Mouse (Mus musculus) bone marrow, adult 2 months (tissue): ENCODE data around the gene Hist1h2br.
"Not testable (repeated sequence)": the region's sequence is repeated elsewhere in the genome, so short reads cannot be mapped to it uniquely, and the experiment has no call there.

Source experiments
- CTCF ChIP-seq: fragments of 200-500 bp; IDR thresholded peaks from 2 replicates; pipeline ENCODE4 v1.5.1; 2011; ENCODE audit warnings: low read length, control low read depth; ENCODE audit not compliant: control insufficient read depth, insufficient read depth
- POLR2A ChIP-seq: fragments of 200-500 bp; IDR thresholded peaks from 2 replicates; pipeline ENCODE4 v1.6.1; 2011; ENCODE audit warnings: low read depth, mild to moderate bottlenecking, control low read depth, low read length, borderline replicate concordance; ENCODE audit not compliant: control insufficient read depth

DNA sequence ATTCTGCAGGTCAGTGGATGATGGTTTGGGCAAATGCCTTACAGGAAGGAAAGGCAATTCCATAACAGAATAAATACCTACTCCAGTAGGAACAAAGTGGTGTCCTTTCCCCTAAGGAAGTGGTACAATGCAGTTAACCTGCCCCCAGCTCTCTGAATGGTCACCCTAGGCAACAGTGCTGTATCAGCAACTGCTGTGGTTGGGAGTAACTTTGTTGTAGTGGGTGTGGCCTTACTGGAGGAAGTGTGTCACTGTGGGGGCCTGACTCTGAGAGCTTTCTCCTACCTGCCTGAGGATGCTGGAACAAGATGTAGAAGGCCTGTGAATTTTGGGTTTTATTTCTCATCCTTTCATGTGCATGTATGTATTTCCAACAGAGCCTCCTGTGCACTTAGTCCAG is 12.8 kb downstream of the Hist1h2br start:
- TF ChIP-seq CTCF, POLR2A: not testable (repeated sequence)
